Mouse (Mus musculus): ENCODE measurements around the gene Timm9. TPM values are rescaled to one million over a fixed set of nuclear protein-coding genes. Genes with fewer than 3 reads are reported as not detected.

The Timm9 gene
- total and polyA plus RNA-seq, 3 experiments, result 77.3 to 127 (median 82.8) TPM

- peaks cover 43 to 82% of the 10 kb centered on the region in 2 experiments for H3K36me3 ChIP-seq (replicated peaks in 1 of 2; ENCODE audit: control insufficient read depth in 1 of 2, insufficient read depth in 1 of 2, low read length in 1 of 2)
- H3K9me3 ChIP-seq (replicated peaks; ENCODE audit: low read length), result no peaks in the 10 kb centered on the region
- no peaks in the 10 kb centered on the region for H3K27me3 ChIP-seq (replicated peaks)
- peaks cover 0 to under 1% of the 10 kb centered on the region in 2 experiments; a peak in 1 of 4 replicates for H3K4me1 ChIP-seq (ENCODE audit: control insufficient read depth in 1 of 2, insufficient read depth in 2 of 2)
- no peak overlapping the region for H3K9ac ChIP-seq (ENCODE audit: insufficient read depth, low read depth)
- no peak for DNase-seq (ENCODE audit: extremely low read depth)
- in situ Hi-C loops (cut with MboI; ENCODE audit: low pct_ligation_motif_present, low pct_unique_long_range_greater_than_20kb, low sequenced_read_pairs) (loop anchor here (25.0 kb wide), 1 partner anchor 563 kb away; no protein-coding TSS in a partner anchor), dilution Hi-C loops (cut with MboI; ENCODE audit: extremely low pct_ligation_motif_present, extremely low pct_unique_long_range_greater_than_20kb, low sequenced_read_pairs) (no loop called here)
- no peaks in the 10 kb centered on the region for H3K79me2 ChIP-seq (replicated peaks; ENCODE audit: control insufficient read depth, extremely low read depth, insufficient read depth, poor library complexity, severe bottlenecking)
- H3K4me3 ChIP-seq (replicated peaks in 1 of 3; ENCODE audit: low read depth in 2 of 3, low read length in 2 of 3, poor library complexity in 1 of 3), result no peak overlapping the region
- TF ChIP-seq SIN3A (IDR thresholded peaks at IDR 0.05; ENCODE audit: low read length) (no peak), POLR2AphosphoS2 (IDR thresholded peaks at IDR 0.05; ENCODE audit: low read depth, low read length) (no peak), ZMIZ1 (IDR thresholded peaks at IDR 0.05; ENCODE audit: low read depth, low read length) (no peak)
- H3K4me2 ChIP-seq (ENCODE audit: insufficient read depth, low read depth, poor library complexity, severe bottlenecking), result no peak overlapping the region
- H3K27ac ChIP-seq (ENCODE audit: insufficient read depth, low read depth), result no peak overlapping the region
Measured at GRCm38 (mm10) chr12:71149456-71149855, 13.0 kb upstream of the Timm9 start.

GRCm38 (mm10) chr12:71148801-71149200 is 12.3 kb upstream of the Timm9 start:
- H3K4me3 ChIP-seq (replicated peaks in 1 of 3; ENCODE audit: low read depth in 2 of 3, low read length in 2 of 3, poor library complexity in 1 of 3), result no peak overlapping the region
- dilution Hi-C loops (cut with MboI; ENCODE audit: extremely low pct_ligation_motif_present, extremely low pct_unique_long_range_greater_than_20kb, low sequenced_read_pairs), result no loop called here
- H3K9me3 ChIP-seq (replicated peaks; ENCODE audit: low read length), result no peaks in the 10 kb centered on the region
- H3K9ac ChIP-seq (ENCODE audit: insufficient read depth, low read depth), result no peak overlapping the region
- peaks cover 46 to 84% of the 10 kb centered on the region in 2 experiments for H3K36me3 ChIP-seq (replicated peaks in 1 of 2; ENCODE audit: control insufficient read depth in 1 of 2, insufficient read depth in 1 of 2, low read length in 1 of 2)
- H3K79me2 ChIP-seq (replicated peaks; ENCODE audit: control insufficient read depth, extremely low read depth, insufficient read depth, poor library complexity, severe bottlenecking), result no peaks in the 10 kb centered on the region
- H3K4me1 ChIP-seq (ENCODE audit: control insufficient read depth in 1 of 2, insufficient read depth in 2 of 2), result peaks cover 0 to 4% of the 10 kb centered on the region in 2 experiments; a peak in 1 of 4 replicates
- no peak overlapping the region for H3K27ac ChIP-seq (ENCODE audit: insufficient read depth, low read depth)
- H3K27me3 ChIP-seq (replicated peaks), result no peaks in the 10 kb centered on the region
- no peak for DNase-seq (ENCODE audit: extremely low read depth)
- H3K4me2 ChIP-seq (ENCODE audit: insufficient read depth, low read depth, poor library complexity, severe bottlenecking), result no peak overlapping the region
- in situ Hi-C loops (cut with MboI; ENCODE audit: low pct_ligation_motif_present, low pct_unique_long_range_greater_than_20kb, low sequenced_read_pairs), result loop anchor here (25.0 kb wide), 1 partner anchor 564 kb away; no protein-coding TSS in a partner anchor
- no peak for TF ChIP-seq RCOR1 (conservative IDR thresholded peaks at IDR 0.05; ENCODE audit: low read depth, low read length)
- no peak for TF ChIP-seq USF2 (conservative IDR thresholded peaks at IDR 0.05; ENCODE audit: low read depth, low read length)
- TF ChIP-seq USF1 (IDR thresholded peaks at IDR 0.05; ENCODE audit: low read depth, low read length), result no peak
- TF ChIP-seq ZNF384 (IDR thresholded peaks at IDR 0.05; ENCODE audit: low read depth, low read length), result no peak
- no peak for TF ChIP-seq TCF12 (IDR thresholded peaks at IDR 0.05; ENCODE audit: low read depth, low read length)
- no peak for TF ChIP-seq IRF4 (IDR thresholded peaks at IDR 0.05; ENCODE audit: low read depth, low read length)
- TF ChIP-seq TBP (conservative IDR thresholded peaks at IDR 0.05; ENCODE audit: low read depth, low read length), result no peak
- no peak for TF ChIP-seq SMC3 (IDR thresholded peaks at IDR 0.05; ENCODE audit: low read depth, low read length)
- TF ChIP-seq POLR2A (IDR thresholded peaks at IDR 0.05; ENCODE audit: low read depth, low read length), result no peak
- no peak for TF ChIP-seq POLR2AphosphoS2 (IDR thresholded peaks at IDR 0.05; ENCODE audit: low read depth, low read length)
- no peak for TF ChIP-seq MXI1 (IDR thresholded peaks at IDR 0.05; ENCODE audit: low read depth, low read length)
- TF ChIP-seq JUN (IDR thresholded peaks at IDR 0.05; ENCODE audit: insufficient read depth, low read depth, low read length), result no peak
- no peak for TF ChIP-seq ELF1 (IDR thresholded peaks at IDR 0.05; ENCODE audit: low read depth, low read length)
- no peak for TF ChIP-seq UBTF (IDR thresholded peaks at IDR 0.05; ENCODE audit: low read depth, low read length)

Data from CH12.LX (cell line).